Mouse (Mus musculus) brown adipose tissue, adult 24 weeks (tissue): ENCODE measurements around the gene Zfp57. TPM values are rescaled to one million over a fixed set of nuclear protein-coding genes. Genes with fewer than 3 reads are reported as not detected.
"Not testable (repeated sequence)": the region's sequence is repeated elsewhere in the genome, so short reads cannot be mapped to it uniquely, and the experiment has no call there.

ENCODE experiments used
- H3K27ac ChIP-seq: fragments of 200-500 bp; replicated peaks from 2 replicates; pipeline ENCODE4 v1.5.1; 2012; ENCODE audit warnings: low read depth, mild to moderate bottlenecking, low read length
- H3K4me1 ChIP-seq: fragments of 200-500 bp; 2 replicates; pipeline ENCODE4 v1.6.1; 2012; ENCODE audit warnings: low read length, mixed read lengths; ENCODE audit not compliant: control insufficient read depth, insufficient read depth, insufficient read length
- H3K4me3 ChIP-seq: fragments of 200-500 bp; 2 replicates; pipeline ENCODE4 v1.5.1; 2012; ENCODE audit warnings: low read depth, mild to moderate bottlenecking, low read length, moderate library complexity; ENCODE audit not compliant: insufficient read depth
- polyA plus RNA-seq: library from polyadenylated mRNA; stranded (reverse); fragments of >200 nt; gene quantifications from 2 replicates; pipeline ENCODE4 v1.2.4, GENCODE M21; 2012; ENCODE audit not compliant: missing spikeins, insufficient read depth, insufficient read length

Zfp57 gene
- polyA plus RNA-seq, 1 experiment: not detected

- Histone ChIP-seq H3K4me1 (no peaks in the 10 kb centered on the region), H3K4me3 (no peak overlapping the region), H3K27ac (no peak overlapping the region)
Measured at GRCm38 (mm10) chr17:37012141-37012540, 11.2 kb downstream of the Zfp57 start.

GRCm38 (mm10) chr17:37016333-37016732 lies 15.4 kb downstream of the Zfp57 start:
- Histone ChIP-seq H3K4me1 (no peaks in the 10 kb centered on the region), H3K27ac (no peak overlapping the region), H3K4me3 (no peak overlapping the region)

GRCm38 (mm10) chr17:37018328-37018727 lies 17.4 kb downstream of the Zfp57 start:
- H3K4me1 ChIP-seq: no peaks in the 10 kb centered on the region
- no peak overlapping the region for H3K27ac ChIP-seq
- no peak overlapping the region for H3K4me3 ChIP-seq

GRCm38 (mm10) chr17:37019242-37019641 lies 18.3 kb downstream of the Zfp57 start:
- not testable (repeated sequence) for H3K4me1 ChIP-seq, H3K27ac ChIP-seq, H3K4me3 ChIP-seq

- Histone ChIP-seq H3K4me1 (no peaks in the 10 kb centered on the region), H3K4me3 (no peak within 1 kb of the TSS), H3K27ac (no peak within 1 kb of the TSS)
Measured at GRCm38 (mm10) chr17:37022628-37023576, 21.9 kb downstream of the Zfp57 start, which contains the start of gene Mog. Mog (minus strand) TSS chr17:37023398.

- Histone ChIP-seq H3K27ac (no peak overlapping the region), H3K4me3 (no peak overlapping the region), H3K4me1 (no peaks in the 10 kb centered on the region)
Measured at GRCm38 (mm10) chr17:37026425-37026824, 25.5 kb downstream of the Zfp57 start.

GRCm38 (mm10) chr17:37027486-37027885 lies 26.5 kb downstream of the Zfp57 start:
- no peak overlapping the region for H3K27ac ChIP-seq
- no peak overlapping the region for H3K4me3 ChIP-seq
- no peaks in the 10 kb centered on the region for H3K4me1 ChIP-seq

GRCm38 (mm10) chr17:37028212-37028611 lies 27.2 kb downstream of the Zfp57 start:
- no peak overlapping the region for H3K4me3 ChIP-seq
- no peaks in the 10 kb centered on the region for H3K4me1 ChIP-seq
- no peak overlapping the region for H3K27ac ChIP-seq

- Histone ChIP-seq H3K27ac (no peak overlapping the region), H3K4me3 (peak overlapping the region; percentile 56), H3K4me1 (no peaks in the 10 kb centered on the region)
Measured at GRCm38 (mm10) chr17:37028683-37029120, 27.7 kb downstream of the Zfp57 start.

GRCm38 (mm10) chr17:37029162-37029561 lies 28.2 kb downstream of the Zfp57 start:
- no peak overlapping the region for H3K27ac ChIP-seq
- H3K4me1 ChIP-seq: no peaks in the 10 kb centered on the region
- no peak overlapping the region for H3K4me3 ChIP-seq

- no peak overlapping the region for H3K4me3 ChIP-seq
- H3K4me1 ChIP-seq: no peaks in the 10 kb centered on the region
- H3K27ac ChIP-seq: no peak overlapping the region
Measured at GRCm38 (mm10) chr17:37039127-37039894, 38.3 kb downstream of the Zfp57 start.

- H3K27ac ChIP-seq: no peak overlapping the region
- peaks cover 2% of the 10 kb centered on the region for H3K4me1 ChIP-seq
- H3K4me3 ChIP-seq: no peak overlapping the region
Measured at GRCm38 (mm10) chr17:37044651-37045244, 43.8 kb downstream of the Zfp57 start.

GRCm38 (mm10) chr17:37045611-37046311 lies 44.8 kb downstream of the Zfp57 start, which contains the start of gene Gabbr1:
Gabbr1 (plus strand) TSS chr17:37045966.
- Histone ChIP-seq H3K27ac (no peak within 1 kb of the TSS), H3K4me1 (peaks cover 2% of the 10 kb centered on the region), H3K4me3 (peak within 1 kb of the TSS; percentile 69)

GRCm38 (mm10) chr17:37046312-37047112 lies 45.5 kb downstream of the Zfp57 start:
- Histone ChIP-seq H3K4me3 (peak overlapping the region; percentile 69), H3K4me1 (peaks cover 2% of the 10 kb centered on the region), H3K27ac (no peak overlapping the region)
